Mouse (Mus musculus): ENCODE measurements at regions not wholly inside any gene's neighbourhood (a gene's known extent, or its start where the extent isn't known, plus 50 kb on each side); places are given as distances from the start of the nearest gene placed in this dataset.

- DNase-seq (ENCODE audit: low spot score in 2 of 2): no peak
Observed at GRCm38 (mm10) chr1:43633246-43633645, 97.2 kb upstream of the 1500015O10Rik start.

GRCm38 (mm10) chr1:43635718-43636117 is 94.7 kb upstream of the 1500015O10Rik start:
- DNase-seq (ENCODE audit: low spot score in 2 of 2): peak; percentile 2 to 3

- no peak for DNase-seq (ENCODE audit: low spot score in 2 of 2)
Observed at GRCm38 (mm10) chr1:43637956-43638355, 92.4 kb upstream of the 1500015O10Rik start.

- DNase-seq (ENCODE audit: low spot score in 2 of 2): no peak
Observed at GRCm38 (mm10) chr1:43672031-43672430, 58.4 kb upstream of the 1500015O10Rik start.

All from urinary bladder, postnatal 36 days (tissue).